Mouse (Mus musculus): ENCODE results near the gene Ppm1f. TPM values are rescaled to one million over a fixed set of nuclear protein-coding genes. Genes with fewer than 3 reads are reported as not detected.
"Not testable (repeated sequence)": the region's sequence is repeated elsewhere in the genome, so short reads cannot be mapped to it uniquely, and the experiment has no call there.

Gene Ppm1f
- total RNA-seq, 2 experiments from 2014 or later, result 43.4 to 49.0 TPM

DNA sequence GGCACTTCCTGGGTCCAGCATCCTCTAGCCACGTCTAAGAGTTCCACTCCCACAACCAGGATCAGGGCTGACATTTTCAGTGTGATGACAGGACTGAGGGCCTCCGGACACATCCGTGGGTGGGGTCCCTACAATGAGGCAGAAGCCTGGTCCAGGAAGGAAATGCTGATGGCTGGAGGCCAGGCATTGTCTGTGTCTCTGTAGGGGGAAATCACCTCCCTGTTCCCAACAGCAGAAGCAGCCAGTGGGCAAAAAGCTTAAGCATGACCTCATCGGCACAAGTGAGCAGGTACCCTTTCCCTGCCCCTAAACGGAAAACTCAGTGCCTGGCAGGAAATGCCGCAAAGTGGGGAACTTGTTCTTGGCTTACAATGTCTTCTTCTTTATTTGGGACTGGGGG is 11.5 kb downstream of the Ppm1f start:
- peak; percentile 84 to 86 for DNase-seq
- intact Hi-C loops (cut with DNase I), result no loop called here

DNA sequence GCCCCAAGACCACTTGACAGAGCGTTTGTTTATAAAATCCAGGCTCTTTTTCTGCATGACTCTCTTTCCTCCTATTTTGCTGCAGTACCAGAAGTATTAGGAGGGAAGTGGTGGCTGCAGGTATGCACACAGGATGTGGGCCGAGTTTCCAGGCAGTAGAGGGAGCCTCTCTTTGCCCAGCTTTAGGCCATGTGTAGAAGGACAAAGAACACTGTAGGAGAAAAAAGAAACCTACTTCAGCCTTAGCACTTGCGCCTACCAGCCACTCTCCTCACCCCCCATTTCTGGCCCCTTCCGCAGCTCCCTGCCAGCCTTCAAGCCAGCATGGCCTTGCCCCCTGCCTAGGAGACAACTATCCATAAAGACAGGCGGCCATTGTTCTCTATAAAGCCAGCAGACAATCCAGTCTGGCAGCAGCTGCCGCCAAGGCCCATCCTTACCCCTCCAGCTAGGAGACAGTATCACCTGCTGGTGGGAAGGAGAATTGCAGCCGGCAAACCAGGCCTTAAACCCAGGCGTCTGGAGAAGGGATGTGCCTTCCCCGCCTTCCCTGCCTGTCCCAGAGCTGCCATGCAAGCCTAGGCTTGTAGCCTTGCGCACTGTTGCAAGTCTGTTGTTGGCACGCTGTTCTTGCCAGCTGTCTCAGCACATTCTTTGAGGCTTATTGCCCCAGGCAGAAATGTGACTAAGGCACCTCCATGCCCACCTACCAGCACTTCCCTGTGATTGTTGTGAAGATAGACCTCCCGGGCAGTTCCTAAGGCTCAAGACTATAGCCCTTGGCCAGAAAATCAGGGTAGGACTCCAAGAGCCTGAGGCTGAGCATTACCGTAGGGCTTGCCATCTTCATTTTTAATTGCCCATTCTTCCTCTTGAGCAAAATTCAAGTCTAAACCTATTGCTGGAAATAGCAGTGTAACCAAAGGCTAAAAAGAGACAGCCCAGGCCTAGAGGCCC is 15.7 kb downstream of the Ppm1f start:
- peak; percentile 82 to 88 for DNase-seq
- intact Hi-C loops (cut with DNase I), result loop anchor here (1.0 kb wide), 2 partner anchors 16 to 57 kb away; partner anchors contain the start of gene Ppm1f

DNA sequence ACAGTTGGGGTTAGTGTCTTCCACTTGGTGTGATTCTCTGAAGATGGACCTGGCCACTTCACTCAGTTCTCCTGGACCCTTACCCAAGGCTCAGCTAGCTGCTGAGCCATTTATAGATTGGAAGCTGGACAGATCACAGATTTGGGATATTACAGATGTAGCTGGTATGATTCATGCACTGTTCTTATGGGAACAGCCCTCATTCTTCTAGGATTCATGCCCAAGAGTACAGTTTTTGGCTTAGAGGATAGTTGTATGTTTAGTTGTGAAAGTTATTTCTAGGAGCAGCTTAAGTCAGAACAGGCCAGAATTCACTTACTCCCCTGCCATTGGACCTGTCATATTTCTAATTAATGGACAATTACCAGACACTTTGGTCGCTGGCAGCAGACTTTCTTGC is 17.2 kb downstream of the Ppm1f start:
- intact Hi-C loops (cut with DNase I), result no loop called here
- no peak for DNase-seq

DNA sequence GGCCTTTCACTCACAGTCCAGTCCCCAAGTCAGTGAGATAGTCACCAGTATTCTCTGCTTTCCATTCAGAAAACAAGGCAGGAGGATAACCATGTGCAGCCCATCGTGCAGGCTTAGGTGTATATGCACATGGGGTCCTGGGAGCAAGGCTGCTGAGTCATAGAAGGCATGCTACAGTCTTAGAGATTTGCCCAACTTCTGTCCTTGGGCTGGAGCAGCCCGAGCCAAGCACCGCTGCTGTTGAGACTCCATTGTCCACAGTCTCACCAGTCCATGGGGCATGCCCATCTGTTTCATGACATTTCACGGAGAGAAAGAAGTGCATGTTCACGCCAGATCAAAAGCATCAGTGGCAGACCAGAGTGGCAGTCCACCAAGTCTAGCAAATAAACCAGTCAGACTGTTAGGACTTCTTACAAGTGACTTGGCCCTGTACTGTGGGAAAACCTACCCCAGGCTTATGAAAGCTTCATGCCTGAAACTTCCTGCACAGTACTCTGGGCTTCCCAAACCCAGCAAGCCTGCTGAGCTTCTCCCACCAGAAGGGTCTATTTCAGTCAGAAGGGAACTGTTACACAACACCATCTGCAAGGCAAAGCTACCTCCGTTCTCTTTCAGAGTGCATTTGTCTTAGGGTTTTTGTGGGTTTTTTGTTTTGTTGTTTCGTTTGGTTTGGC is 22.3 kb downstream of the Ppm1f start:
- intact Hi-C loops (cut with DNase I), result no loop called here
- DNase-seq, result no peak

DNA sequence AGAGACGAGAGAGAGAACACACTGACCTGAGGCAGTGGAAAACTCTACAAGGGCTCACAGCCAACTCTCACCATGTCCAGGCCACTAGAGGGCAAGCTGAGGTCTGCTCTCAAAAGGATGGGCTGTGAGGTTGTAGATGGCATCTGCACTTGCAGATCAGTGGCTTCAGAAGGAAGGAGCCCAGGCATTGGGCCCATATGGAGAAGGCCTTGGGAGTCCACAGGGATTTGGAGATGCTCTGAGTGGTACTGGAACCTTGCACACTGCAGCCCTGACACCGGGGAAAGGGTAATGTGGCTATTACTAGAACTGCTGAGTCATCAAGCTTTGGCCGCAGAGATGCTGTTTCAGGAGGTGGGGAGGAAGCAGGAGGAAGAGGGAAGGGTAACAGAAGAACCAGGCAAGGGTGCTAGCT is 24.8 kb downstream of the Ppm1f start:
- intact Hi-C loops (cut with DNase I), result loop anchor here (10.0 kb wide), 1 partner anchor 104 kb away; no protein-coding TSS in a partner anchor
- DNase-seq, result peak; percentile 62 to 65

DNA sequence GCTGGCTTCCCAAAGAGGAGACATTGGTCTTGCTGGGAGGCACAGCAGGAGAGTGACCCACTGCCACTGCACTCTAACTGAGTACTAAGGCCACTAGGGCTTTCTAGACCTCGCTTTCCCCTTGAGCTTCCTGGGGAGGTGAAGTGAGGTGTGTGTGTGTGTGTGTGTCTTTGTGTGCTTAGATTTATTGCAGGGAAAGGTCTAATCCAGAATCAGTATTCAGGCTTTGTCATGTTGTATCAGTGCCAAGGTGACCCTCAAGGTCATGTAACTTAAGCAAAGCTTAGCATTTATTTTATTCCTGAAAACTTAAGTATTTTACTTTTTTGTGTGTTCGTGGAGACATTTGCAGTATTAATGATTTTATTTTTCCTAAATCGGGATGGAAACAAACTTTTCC is 28.2 kb downstream of the Ppm1f start:
- intact Hi-C loops (cut with DNase I), result loop anchor here (10.0 kb wide), 1 partner anchor 100 kb away; no protein-coding TSS in a partner anchor
- no peak for DNase-seq

DNA sequence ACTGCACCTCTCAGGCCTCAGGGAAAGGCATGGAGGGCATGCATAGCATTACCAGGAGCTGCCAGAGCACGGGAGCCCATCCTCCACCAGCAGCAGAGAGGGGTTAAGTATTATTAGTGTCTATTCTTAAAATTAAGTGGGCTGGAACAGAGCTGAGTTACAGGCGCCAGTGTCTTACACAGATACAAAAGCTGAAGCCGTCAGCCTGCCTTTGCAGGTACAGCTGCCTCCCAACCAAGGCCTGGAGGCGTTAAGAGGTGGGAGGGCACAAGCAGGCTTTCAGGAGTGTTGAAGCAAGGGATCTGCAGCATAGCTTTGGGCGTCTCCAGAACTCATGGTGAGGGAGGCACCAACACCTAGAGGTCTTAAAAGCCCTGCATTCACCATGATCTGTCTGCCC is 30.3 kb downstream of the Ppm1f start:
- intact Hi-C loops (cut with DNase I), result loop anchor here (10.0 kb wide), 1 partner anchor 98 kb away; no protein-coding TSS in a partner anchor
- DNase-seq, result no peak

DNA sequence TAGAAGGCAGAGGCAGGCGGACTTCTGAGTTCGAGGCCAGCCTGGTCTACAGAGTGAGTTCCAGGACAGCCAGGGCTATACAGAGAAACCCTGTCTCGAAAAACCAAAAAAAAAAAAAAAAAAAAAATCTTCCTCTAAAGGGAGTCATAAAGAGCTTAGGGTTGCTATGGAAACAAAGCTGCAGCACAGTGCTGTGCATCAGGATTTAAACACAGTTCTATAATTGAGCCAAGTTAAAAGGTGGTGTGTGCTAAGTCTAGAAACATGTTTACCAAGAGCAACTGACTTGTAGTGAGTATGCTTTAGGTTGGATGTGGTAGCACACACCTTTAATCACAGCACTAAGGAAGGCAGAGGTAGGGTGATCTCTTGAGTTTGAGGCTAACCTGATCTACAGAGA is 32.6 kb downstream of the Ppm1f start:
- not testable (repeated sequence) for DNase-seq
- intact Hi-C loops (cut with DNase I), result loop anchor here (10.0 kb wide), 1 partner anchor 96 kb away; no protein-coding TSS in a partner anchor

DNA sequence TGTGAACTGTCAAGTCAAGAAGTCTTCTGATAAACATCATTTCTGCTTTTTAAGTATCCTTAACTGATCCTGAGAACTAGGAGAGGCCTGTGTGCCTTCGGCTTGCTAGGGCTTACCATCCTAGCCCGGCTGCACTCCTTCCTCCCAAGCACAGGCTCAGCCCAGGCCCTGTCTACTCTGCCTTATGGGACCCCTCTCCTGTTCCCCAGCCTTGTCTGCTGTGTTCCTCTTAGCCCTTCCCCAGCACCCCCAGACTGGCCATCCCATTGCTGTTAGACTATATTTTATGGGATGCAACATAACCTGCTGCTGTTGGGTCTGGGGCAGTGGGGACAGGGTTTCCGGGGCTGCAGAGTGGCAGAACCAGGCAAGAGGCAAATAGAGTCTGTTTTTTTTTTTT is 34.1 kb downstream of the Ppm1f start:
- intact Hi-C loops (cut with DNase I), result no loop called here

DNA sequence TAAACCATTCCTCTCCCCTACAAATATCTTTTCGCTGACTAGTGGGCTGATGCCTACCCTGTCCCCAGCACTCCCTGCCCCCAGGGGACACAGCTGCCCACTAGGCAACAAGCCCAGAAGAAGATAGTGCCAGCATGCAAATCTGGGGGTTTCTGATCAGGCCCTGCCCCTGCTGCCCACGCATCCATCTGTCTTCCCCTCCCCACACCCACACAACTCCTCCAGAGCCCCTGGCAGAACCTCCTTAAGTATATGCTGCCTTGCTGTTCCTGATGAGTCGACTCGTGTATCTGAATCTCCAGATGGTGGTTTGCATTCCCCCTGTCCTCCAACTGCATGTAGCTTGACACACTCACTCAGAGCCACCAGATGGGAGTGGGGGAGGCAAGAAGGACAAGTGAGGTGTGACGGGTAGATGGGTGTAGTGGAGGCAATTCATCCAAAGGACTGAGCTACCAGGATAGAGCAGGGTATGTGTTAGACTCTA is 34.6 kb downstream of the Ppm1f start:
- no peak for DNase-seq
- intact Hi-C loops (cut with DNase I), result no loop called here

More for the DNA sequence above, 34.1 kb downstream of the Ppm1f start:
- no peak for DNase-seq

DNA sequence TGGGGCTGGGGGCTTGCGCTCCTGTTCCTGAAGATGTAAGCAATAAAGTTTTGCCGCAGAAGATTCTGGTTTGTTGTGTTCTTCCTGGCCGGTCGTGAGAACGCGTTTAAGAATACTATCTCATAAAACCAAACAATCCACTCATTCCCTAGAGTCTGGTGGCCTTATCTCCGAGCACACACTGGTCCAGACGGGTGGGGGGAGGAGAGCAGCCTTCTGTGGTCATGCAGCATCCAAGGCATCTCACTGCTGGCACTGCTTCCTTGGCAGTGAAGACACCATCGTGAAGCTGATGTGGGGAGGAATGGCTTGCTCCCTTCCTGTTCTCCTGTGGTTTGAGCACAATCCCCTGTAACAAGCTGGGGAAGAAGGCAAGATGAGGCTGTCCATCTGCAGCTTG is 43.3 kb downstream of the Ppm1f start:
- DNase-seq, result no peak
- intact Hi-C loops (cut with DNase I), result no loop called here

DNA sequence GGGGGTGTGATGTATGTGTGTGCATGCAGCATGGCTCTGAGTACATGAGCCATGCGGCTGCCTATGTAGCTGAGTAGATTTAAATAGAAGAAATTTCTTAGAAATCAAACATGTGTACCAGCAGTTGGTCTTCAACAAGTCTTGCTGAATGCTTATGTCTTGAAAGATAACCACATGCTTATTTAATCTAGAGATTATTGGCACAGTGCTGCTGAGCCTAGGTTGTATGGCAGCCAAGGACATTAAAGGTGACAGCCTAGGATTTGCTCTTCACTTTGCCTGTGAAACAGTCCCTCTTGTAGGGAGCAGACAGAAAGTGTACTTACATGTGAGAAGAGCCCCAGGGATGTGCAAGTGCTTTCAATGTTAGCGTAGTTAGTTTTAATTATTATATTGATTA is 44.8 kb downstream of the Ppm1f start:
- no peak for DNase-seq
- intact Hi-C loops (cut with DNase I), result no loop called here

DNA sequence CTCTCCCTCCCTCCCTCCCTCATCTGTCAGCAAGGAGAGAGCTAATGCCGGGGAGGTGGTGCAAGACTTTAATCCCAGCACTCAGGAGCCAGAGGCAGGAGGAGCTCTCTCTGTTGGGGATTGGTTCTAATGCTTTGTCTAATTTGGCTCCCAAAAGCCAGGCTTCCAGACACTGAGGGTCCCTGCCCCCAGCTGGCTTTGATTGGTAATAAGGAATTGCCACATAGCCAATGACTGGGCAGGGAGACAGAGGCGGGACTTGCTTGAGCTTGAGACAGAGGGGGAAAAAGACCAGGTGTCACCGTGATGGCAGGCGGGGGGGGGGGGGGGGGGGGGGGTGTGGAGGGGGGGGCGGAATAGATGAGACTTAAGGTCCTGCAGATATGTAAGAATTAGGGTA is 62.3 kb downstream of the Ppm1f start:
- DNase-seq, result no peak
- intact Hi-C loops (cut with DNase I), result no loop called here

DNA sequence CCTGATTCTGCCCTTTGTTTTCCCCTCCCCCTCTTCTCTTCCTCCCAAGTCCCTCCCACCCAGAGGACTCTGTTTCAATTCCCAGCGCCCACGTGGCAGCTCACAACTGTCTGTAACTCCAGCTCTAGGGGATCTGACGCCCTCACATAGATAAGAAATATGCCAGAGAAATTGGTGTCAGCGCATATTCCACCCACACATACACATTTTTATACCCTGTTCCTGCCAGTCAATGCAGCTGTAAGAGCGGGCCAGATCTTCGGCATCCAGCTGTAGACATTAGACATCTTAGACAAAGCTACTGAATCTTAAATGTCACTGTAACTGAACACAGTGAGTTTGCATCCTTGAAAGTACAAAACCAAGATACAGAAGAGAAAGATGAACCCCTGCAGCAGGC is 63.6 kb downstream of the Ppm1f start:
- no peak for DNase-seq
- intact Hi-C loops (cut with DNase I), result no loop called here

DNA sequence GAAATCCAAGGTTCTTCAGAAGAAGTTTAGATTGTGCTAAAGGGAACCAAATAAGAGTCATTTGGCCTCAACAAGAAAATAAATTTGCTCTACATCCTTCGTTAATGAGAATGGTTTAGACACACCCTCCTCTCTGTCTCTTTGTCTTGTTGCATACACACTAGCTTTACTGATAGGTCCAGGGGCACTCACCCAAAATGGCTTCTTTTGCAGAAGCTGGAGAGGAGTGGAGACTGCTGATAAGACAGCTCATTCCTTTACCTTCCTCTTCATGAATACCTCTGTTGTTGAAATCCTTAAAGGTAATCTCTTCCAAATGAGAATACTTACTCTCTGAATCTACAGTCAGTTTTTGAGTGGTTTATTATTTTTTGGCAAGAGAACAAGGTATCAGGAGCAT is 68.9 kb downstream of the Ppm1f start:
- no peak for DNase-seq
- intact Hi-C loops (cut with DNase I), result no loop called here

DNA sequence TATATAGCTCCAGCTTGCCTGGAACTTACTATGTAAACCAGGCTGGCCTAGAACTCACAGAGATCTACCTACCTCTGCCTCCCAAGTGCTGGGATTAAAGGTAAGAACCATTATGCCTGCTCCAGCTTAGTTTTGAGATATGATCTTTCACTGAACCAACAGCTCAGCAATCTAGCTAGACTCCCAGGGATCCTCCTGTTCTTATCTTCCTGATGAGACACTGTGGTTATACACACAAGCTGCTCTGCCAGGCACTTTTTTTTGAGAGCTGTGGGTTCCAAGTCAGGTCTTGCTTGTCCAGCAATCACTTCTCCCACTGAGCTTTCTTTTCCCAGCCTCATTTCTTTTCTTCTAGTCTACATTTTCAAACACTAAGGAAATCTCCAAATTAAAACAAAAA is 70.0 kb downstream of the Ppm1f start:
- DNase-seq, result no peak
- intact Hi-C loops (cut with DNase I), result no loop called here

Other genes starting within 250 kb of the Ppm1f start
- not detected for gene Olfr19, start 220.1 kb upstream of the Ppm1f start, total RNA-seq (2021)
- not detected for gene Spag6l, start 67.0 kb upstream of the Ppm1f start, total RNA-seq (2021)
- gene Igll1, start 32.5 kb upstream of the Ppm1f start, total RNA-seq (2021), result not detected
- gene Top3b, start 25.7 kb upstream of the Ppm1f start, total RNA-seq (2021), result 10 to 100 TPM; 39.6 to 42.8 TPM
- gene Vpreb1, start 25.6 kb upstream of the Ppm1f start, total RNA-seq (2021), result under 1 TPM; 0.62 to 0.77 TPM
- gene Mapk1, start 86.9 kb downstream of the Ppm1f start, total RNA-seq (2021), result 100 to 1,000 TPM; 121 TPM
- 1 to 10 TPM; 4.4 to 4.7 TPM for gene Ypel1, start 173.2 kb downstream of the Ppm1f start, total RNA-seq (2021)
- gene Ppil2, start 214.8 kb downstream of the Ppm1f start, total RNA-seq (2021), result 10 to 100 TPM; 48.9 TPM
- 1 to 10 TPM in 1 of 2 experiments, under 1 TPM in 1; 0.45 to 2.1 TPM for gene 2610318N02Rik, start 228.7 kb downstream of the Ppm1f start, total RNA-seq (2021)
- gene Sdf2l1, start 235.9 kb downstream of the Ppm1f start, total RNA-seq (2021), result 1 to 10 TPM; 3.4 to 7.1 TPM
- 1 to 10 TPM; 1.6 to 2.2 TPM for gene Ydjc, start 248.2 kb downstream of the Ppm1f start, total RNA-seq (2021)

Data from heart, postnatal 10 days (tissue).